Mouse (Mus musculus): Measurements from ENCODE around the gene Rbm47. TPM values are rescaled to one million over a fixed set of nuclear protein-coding genes. Genes with fewer than 3 reads are reported as not detected.
"Not testable (repeated sequence)": the region's sequence is repeated elsewhere in the genome, so short reads cannot be mapped to it uniquely, and the experiment has no call there.

Gene Rbm47
- total RNA-seq, 2 experiments from 2014 or later = 0.80 to 0.84 TPM

DNA sequence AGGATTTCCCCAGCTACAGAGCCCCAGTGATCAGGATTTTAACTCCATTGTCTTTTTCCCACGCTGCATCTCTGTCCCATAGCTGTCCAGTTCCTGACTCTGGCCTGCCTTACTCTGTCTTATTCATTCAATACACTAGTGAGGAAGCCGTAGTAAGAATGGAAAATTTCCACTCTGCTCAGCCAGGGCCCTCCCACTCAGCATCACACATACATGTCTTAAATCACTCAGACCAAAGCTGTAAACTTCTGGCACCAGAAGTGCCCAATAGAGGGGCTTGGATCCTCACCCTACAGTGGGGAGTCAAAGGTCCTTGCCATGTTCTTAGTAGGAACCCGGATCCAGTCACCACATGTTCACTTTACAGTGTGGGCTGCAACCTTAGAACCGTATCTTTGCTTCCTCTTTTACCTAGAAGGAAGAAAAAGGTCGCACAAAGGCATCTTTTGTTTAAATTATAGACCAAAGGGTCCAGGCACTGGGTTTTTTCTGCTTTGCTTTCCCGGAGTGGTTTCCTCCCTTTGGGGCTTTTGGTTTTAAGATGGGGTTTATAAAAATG, 172.3 kb downstream of the Rbm47 start:
- DNase-seq = no peak
- intact Hi-C loops (cut with DNase I; ENCODE audit: low total_unique reads) = no loop called here

DNA sequence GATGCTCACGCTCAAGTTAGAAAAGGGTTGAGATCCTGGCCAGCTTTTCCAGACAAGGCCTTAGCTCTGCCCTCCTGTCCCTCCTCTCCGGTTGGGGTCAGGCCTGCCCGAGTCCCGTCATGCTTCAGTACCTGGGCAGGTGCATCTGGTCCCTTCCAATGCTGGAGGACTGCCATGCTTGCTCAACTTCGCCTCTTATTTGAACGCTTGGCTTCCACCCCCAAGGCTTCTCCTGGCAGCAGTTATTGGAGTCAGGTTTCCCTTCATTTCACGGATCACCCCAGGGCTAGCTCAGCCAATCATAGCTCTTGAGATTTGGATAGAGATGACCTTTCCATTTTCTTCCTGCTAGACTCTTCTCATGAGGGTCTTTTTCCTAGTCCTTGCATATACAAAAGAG, 172.8 kb downstream of the Rbm47 start:
- DNase-seq = peak; percentile 39
- intact Hi-C loops (cut with DNase I; ENCODE audit: low total_unique reads) = no loop called here

DNA sequence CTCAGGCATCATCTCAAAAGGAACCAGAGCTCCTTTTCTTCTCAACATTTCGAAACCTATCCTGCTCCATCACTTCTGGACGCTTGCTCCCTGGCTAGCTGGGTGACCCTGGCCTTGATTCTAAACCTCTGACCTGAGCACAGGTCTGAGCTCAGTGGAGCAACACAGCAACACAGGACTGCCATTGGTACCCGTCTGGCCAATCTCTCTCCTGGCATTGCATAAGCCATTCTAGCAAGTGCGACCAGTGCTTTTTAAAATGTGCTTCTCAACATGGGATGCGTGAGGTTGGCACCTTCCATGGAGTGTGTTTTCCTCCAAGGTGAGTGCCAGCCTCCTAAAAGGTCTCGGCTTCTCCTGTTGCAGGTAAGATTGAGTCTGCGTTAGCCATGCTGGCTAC, 173.8 kb downstream of the Rbm47 start:
- DNase-seq = no peak
- intact Hi-C loops (cut with DNase I; ENCODE audit: low total_unique reads) = no loop called here

GRCm38 (mm10) chr5:65997813-65998212, 175.1 kb downstream of the Rbm47 start:
- DNase-seq = no peak
- intact Hi-C loops (cut with DNase I; ENCODE audit: low total_unique reads) = no loop called here

GRCm38 (mm10) chr5:65994643-65995042, 178.3 kb downstream of the Rbm47 start:
- intact Hi-C loops (cut with DNase I; ENCODE audit: low total_unique reads) = no loop called here
- no peak for DNase-seq

DNA sequence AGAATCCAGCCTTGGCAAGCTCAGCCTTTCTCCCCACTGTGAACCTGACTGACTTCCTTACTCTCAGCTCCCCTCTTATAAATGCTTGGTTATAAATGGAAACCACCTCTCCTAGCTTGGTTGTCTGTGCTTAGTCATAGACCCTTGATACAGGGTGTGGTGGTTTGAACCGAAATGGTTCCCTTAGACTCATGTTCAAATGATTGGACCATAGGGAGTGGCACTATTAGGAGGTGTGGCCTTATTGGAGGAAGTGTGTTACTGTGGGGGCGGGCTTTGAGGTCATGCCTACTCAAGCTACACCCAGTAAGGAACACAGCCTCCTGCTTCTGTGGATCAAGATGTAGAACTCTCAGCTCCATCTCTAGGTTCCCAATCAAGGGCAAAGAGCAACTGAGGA, 181.7 kb downstream of the Rbm47 start:
- intact Hi-C loops (cut with DNase I; ENCODE audit: low total_unique reads) = no loop called here
- no peak for DNase-seq

GRCm38 (mm10) chr5:65987004-65987403, 185.9 kb downstream of the Rbm47 start:
- intact Hi-C loops (cut with DNase I; ENCODE audit: low total_unique reads) = not testable (repeated sequence)

DNA sequence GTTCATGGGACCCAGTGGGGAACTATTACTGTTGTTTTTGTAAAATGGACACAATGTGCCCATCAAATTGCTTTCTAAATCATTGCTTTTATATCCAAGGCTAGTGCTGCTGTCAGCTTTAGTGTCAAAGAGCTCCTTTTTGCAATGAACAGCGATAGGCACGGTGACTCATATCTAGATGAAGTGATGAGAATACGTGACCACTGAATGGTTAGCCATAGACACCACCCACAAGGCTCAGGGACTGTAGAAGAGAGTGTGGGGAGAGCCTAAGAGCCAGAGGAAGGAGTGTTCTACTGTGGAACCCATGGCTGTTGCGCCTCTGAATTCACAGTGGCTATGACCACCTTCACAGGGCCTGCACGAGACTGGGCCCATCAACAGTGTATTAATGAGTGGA, 186.5 kb downstream of the Rbm47 start:
- intact Hi-C loops (cut with DNase I; ENCODE audit: low total_unique reads) = no loop called here
- no peak for DNase-seq

More at GRCm38 (mm10) chr5:65987004-65987403, 185.9 kb downstream of the Rbm47 start:
- not testable (repeated sequence) for DNase-seq

DNA sequence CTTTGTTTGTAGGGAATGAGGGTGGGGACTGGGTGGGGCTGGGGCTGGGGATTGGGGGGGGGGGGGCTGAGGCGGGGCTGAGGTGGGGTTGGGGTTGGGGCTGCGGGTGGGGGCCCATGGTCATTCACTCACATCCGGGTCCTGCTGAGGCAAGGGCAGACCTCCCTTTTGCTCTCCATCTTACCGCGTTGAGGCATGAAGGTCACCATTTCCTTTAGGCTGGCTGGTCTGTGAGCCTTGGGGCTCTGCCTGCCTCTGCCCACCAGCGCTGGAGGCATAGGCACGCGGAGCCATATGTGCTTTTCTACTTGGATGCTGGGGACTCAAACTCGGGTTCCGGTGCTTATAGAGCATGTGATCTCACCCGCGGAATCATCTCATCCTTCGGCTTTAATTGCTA, 197.2 kb downstream of the Rbm47 start:
- no peak for DNase-seq
- intact Hi-C loops (cut with DNase I; ENCODE audit: low total_unique reads) = no loop called here

DNA sequence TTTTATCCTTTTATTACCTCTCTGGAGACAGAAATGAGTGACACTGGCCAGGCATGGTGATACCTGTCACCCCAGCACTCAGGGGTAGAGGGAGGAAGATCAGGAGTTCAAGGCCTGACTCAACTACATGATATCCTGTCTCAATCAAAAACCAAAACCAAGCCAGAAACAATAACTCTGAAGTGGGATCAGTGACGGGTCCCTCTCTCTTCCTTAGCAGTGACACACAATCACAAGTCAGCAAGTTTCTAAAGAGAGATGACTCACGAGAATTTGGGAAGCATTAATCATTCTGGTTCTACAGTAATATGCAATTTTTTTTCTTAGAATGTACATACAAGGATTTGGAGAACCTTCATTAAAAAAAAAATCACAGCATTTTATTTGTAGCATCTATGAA, 199.7 kb downstream of the Rbm47 start:
- intact Hi-C loops (cut with DNase I; ENCODE audit: low total_unique reads) = no loop called here
- no peak for DNase-seq

DNA sequence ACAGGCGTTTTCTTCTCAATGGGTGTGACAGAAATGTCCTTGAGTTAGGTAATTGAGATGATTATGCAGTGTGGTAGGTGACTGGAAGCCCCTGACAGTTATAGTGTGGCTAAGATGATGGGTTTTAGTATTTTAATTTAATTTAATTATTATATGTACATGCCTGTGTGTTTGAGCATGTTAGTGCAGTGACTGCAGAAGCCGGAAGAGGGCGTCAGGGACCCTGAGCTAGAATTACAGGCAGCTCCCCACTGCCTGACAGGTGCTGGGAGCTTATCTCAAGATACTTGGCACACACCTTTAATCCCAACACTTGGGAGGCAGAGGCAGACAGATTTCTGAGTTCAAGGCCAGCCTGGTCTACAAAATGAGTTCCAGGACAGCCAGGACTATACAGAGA, 204.9 kb downstream of the Rbm47 start:
- intact Hi-C loops (cut with DNase I; ENCODE audit: low total_unique reads) = no loop called here
- no peak for DNase-seq

DNA sequence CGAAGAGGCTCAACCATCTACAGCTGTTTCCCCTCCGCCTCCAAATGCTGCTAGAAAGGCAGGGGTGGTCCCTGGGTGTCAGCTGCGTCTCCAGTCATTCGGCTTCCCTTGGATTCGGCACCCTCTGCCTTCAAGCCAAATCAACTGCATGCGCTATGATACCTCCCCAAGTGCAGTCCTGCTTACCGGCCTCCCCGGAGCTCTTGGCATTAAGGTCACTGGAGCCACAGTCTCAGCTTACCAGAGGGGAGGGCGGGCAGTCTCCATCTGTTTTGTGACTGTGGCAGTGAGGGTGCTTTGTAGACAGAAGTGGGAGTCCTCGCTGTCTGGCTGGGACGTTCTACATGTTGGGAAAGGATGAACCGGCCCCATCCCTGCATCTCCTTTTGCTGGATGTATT, 205.8 kb downstream of the Rbm47 start:
- peak; percentile 23 for DNase-seq
- intact Hi-C loops (cut with DNase I; ENCODE audit: low total_unique reads) = no loop called here

Small RNAs within 50 kb of the gene (microRNA-seq; reads per million reads assigned to microRNA genes)
- gene Gm25952 = 0 reads per million in 2 experiments

Other genes with a start within 250 kb of the Rbm47 start
- 1 to 10 TPM; 3.9 to 6.8 TPM for gene Chrna9, start 238.2 kb downstream of the Rbm47 start, total RNA-seq (2021)
- under 1 TPM; 0.21 to 0.22 TPM for gene 9130230L23Rik, start 168.8 kb downstream of the Rbm47 start, total RNA-seq (2021)
- not detected for gene Nsun7, start 86.8 kb upstream of the Rbm47 start, total RNA-seq (2021)

All from gastrocnemius, postnatal 14 days (tissue).